Comparison of ENCODE assay signal across 9 mouse cellular contexts in genomic region chr4:122890881-122891481, GRCm38 (mm10). TPM values are rescaled to one million over a fixed set of nuclear protein-coding genes. Genes with fewer than 3 reads are reported as not detected.
DNase-seq lines count a peak whose midpoint lies in the region; ATAC-seq lines count a peak whose summit lies in the region.
"Had no signal": no experiment of that assay in that cellular context is flagged by ENCODE, and none has a peak within 500 bp of the region (broad histone marks: within the 10 kb centered on the region; RNA-seq: fewer than 3 reads in every experiment).

No protein-coding gene starts in this region.

- no peaks in the 10 kb centered on the region for H3K27me3 ChIP-seq in forebrain, embryonic 14.5 days (replicated peaks; ENCODE audit: control insufficient read depth, insufficient read depth, low read length)
- no peaks in the 10 kb centered on the region for H3K27me3 ChIP-seq in heart, embryonic 16.5 days (ENCODE audit: control insufficient read depth, insufficient read depth, low read length)
- H3K27me3 ChIP-seq in stomach, embryonic 15.5 days (replicated peaks) = no peaks in the 10 kb centered on the region
- H3K27me3 ChIP-seq: neural tube, embryonic 12.5 days had no signal

- H3K9me3 ChIP-seq in forebrain, embryonic 14.5 days (replicated peaks; ENCODE audit: control insufficient read depth, low read length) = no peaks in the 10 kb centered on the region
- H3K9me3 ChIP-seq in heart, embryonic 16.5 days (replicated peaks; ENCODE audit: control insufficient read depth, low read length) = no peaks in the 10 kb centered on the region
- H3K9me3 ChIP-seq in stomach, embryonic 15.5 days = no peaks in the 10 kb centered on the region
- H3K9me3 ChIP-seq: neural tube, embryonic 12.5 days had no signal

- 0 out of 2 replicates have a peak overlapping the region, but pooled peaks have one; percentile 6 for H3K9ac ChIP-seq in forebrain, embryonic 14.5 days (ENCODE audit: low read length)
- no peak overlapping the region for H3K9ac ChIP-seq in heart, embryonic 16.5 days (ENCODE audit: low read length)
- H3K9ac ChIP-seq in stomach, embryonic 15.5 days = no peak overlapping the region
- H3K9ac ChIP-seq: neural tube, embryonic 12.5 days had no signal

- peaks cover 13% of the 10 kb centered on the region for H3K4me1 ChIP-seq in forebrain, embryonic 14.5 days (ENCODE audit: control insufficient read depth, insufficient read depth, low read length)
- peaks cover 21% of the 10 kb centered on the region for H3K4me1 ChIP-seq in heart, embryonic 16.5 days (ENCODE audit: control insufficient read depth, insufficient read depth, low read length)
- peaks cover 6% of the 10 kb centered on the region; the same call in 1 of the 2 replicates for H3K4me1 ChIP-seq in stomach, embryonic 15.5 days

- no peak overlapping the region for H3K4me3 ChIP-seq in forebrain, embryonic 14.5 days (ENCODE audit: low read depth, low read length)
- no peak overlapping the region for H3K4me3 ChIP-seq in heart, embryonic 16.5 days (ENCODE audit: low read length)
- H3K4me3 ChIP-seq in stomach, embryonic 15.5 days (replicated peaks) = no peak overlapping the region
- H3K4me3 ChIP-seq: neural tube, embryonic 12.5 days had no signal

- 13% methylated on average over 3 of the region's 3 CpGs for WGBS in forebrain, embryonic 14.5 days
- WGBS in heart, embryonic 16.5 days = 13% methylated on average over 3 of the region's 3 CpGs
- WGBS in stomach, embryonic 15.5 days = 10% methylated on average over 3 of the region's 3 CpGs

- no peak overlapping the region for H3K4me2 ChIP-seq in forebrain, embryonic 14.5 days (ENCODE audit: low read length)
- H3K4me2 ChIP-seq in heart, embryonic 16.5 days (ENCODE audit: low read depth, low read length) = no peak overlapping the region
- no peak overlapping the region for H3K4me2 ChIP-seq in stomach, embryonic 15.5 days
- H3K4me2 ChIP-seq: neural tube, embryonic 12.5 days had no signal

- no peaks in the 10 kb centered on the region for H3K36me3 ChIP-seq in forebrain, embryonic 14.5 days (ENCODE audit: control insufficient read depth, insufficient read depth, low read length)
- H3K36me3 ChIP-seq in heart, embryonic 16.5 days (ENCODE audit: control insufficient read depth, insufficient read depth) = no peaks in the 10 kb centered on the region
- no peaks in the 10 kb centered on the region for H3K36me3 ChIP-seq in stomach, embryonic 15.5 days
- H3K36me3 ChIP-seq: neural tube, embryonic 12.5 days had no signal

- peak; percentile 76 for ATAC-seq in forebrain, embryonic 14.5 days
- ATAC-seq in heart, embryonic 16.5 days (replicated peaks; ENCODE audit: extremely low read depth, insufficient read depth, low FRiP score) = peak; percentile 49
- peak; percentile 58 for ATAC-seq in megakaryocyte-erythroid progenitor cell, adult 5-6 weeks (replicated peaks; ENCODE audit: low FRiP score, low TSS enrichment, poor library complexity, severe bottlenecking)
- ATAC-seq in stomach, embryonic 15.5 days (ENCODE audit: insufficient read depth, low FRiP score, low read depth) = no peak

- H3K27ac ChIP-seq in forebrain, embryonic 14.5 days (ENCODE audit: low read depth, low read length) = peak overlapping the region; percentile 83
- H3K27ac ChIP-seq in heart, embryonic 16.5 days (ENCODE audit: low read length) = peak overlapping the region; percentile 60
- H3K27ac ChIP-seq in stomach, embryonic 15.5 days = peak overlapping the region; percentile 52; the same call in 1 of the 2 replicates
- H3K27ac ChIP-seq: neural tube, embryonic 12.5 days had no signal

- peak; percentile 62 for DNase-seq in 3T3-L1 (ENCODE audit: low read depth, low spot score)
- peak; percentile 52 for DNase-seq in adrenal gland, postnatal 25 days
- peak; percentile 93 for DNase-seq in forebrain, embryonic 14.5 days (ENCODE audit: low spot score)
- peak; percentile 95 for DNase-seq in layer of hippocampus, adult 9-11 months
- DNase-seq in B cell, adult 2 months = no peak

RNA-seq across cellular contexts. Expression of gene Cap1, which starts 5.1 kb away (rescaled TPM):
- total RNA-seq in adrenal gland, postnatal 25 days (2021) = 132 and 141 TPM in 2 replicates
- 73.7 and 77.7 TPM in 2 replicates for polyA plus RNA-seq in forebrain, embryonic 14.5 days (2014; fragmentation: Nextera tagmentation; extraction: Ambion mirVana)
- polyA plus RNA-seq in heart, embryonic 16.5 days (2015; fragmentation: Nextera tagmentation; extraction: Ambion mirVana) = 44.3 and 51.9 TPM in 2 replicates
- total RNA-seq in megakaryocyte-erythroid progenitor cell, adult 5-6 weeks (2014; fragmentation: Nextera tagmentation) = 50.7 and 56.5 TPM in 2 replicates
- 80.5 and 95.8 TPM in 2 replicates for total RNA-seq in megakaryocyte-erythroid progenitor cell, adult 5-6 weeks (2017)
- polyA plus RNA-seq in stomach, embryonic 15.5 days (2015; fragmentation: Nextera tagmentation; extraction: Ambion mirVana) = 71.0 and 74.8 TPM in 2 replicates

RNA-seq across cellular contexts. Expression of gene Ppt1, which starts 54.9 kb away (rescaled TPM):
- total RNA-seq in adrenal gland, postnatal 25 days (2021) = 68.1 and 70.8 TPM in 2 replicates
- 54.9 and 63.7 TPM in 2 replicates for polyA plus RNA-seq in forebrain, embryonic 14.5 days (2014; fragmentation: Nextera tagmentation; extraction: Ambion mirVana)
- polyA plus RNA-seq in heart, embryonic 16.5 days (2015; fragmentation: Nextera tagmentation; extraction: Ambion mirVana) = 73.1 and 91.5 TPM in 2 replicates
- 24.5 and 25.1 TPM in 2 replicates for total RNA-seq in megakaryocyte-erythroid progenitor cell, adult 5-6 weeks (2014; fragmentation: Nextera tagmentation)
- 30.1 and 37.8 TPM in 2 replicates for total RNA-seq in megakaryocyte-erythroid progenitor cell, adult 5-6 weeks (2017)
- 73.9 and 80.4 TPM in 2 replicates for polyA plus RNA-seq in stomach, embryonic 15.5 days (2015; fragmentation: Nextera tagmentation; extraction: Ambion mirVana)

Comparison
In these comparisons a context has a peak if more than half of its experiments do, and no peak if none do; other contexts are left out.
1. DNase-seq: peak in 3T3-L1 (single experiment), adrenal gland, postnatal 25 days (single experiment), forebrain, embryonic 14.5 days (single experiment) and layer of hippocampus, adult 9-11 months (single experiment); none in B cell, adult 2 months (0 of 2).
2. Peak in every context shown above with its lines, with median percentiles within 50 percentile points of each other: H3K27ac ChIP-seq.